Mouse (Mus musculus) left cerebral cortex, postnatal 36 days (tissue): ENCODE measurements around the gene Bco1. TPM values are rescaled to one million over a fixed set of nuclear protein-coding genes. Genes with fewer than 3 reads are reported as not detected.

Experiments used
- DNase-seq, 2 experiments: peaks; one replicate each; pipeline ENCODE4 v3.0.0; 2021 to 2022; ENCODE audit warnings: low spot score in 2 of 2, mixed read lengths in 1 of 2
- intact Hi-C: fragments of 180-260 bp; cut with DNase I; formaldehyde crosslinking; loops from one replicate; pipeline ENCODE4 v1.15.1; 2025
- total RNA-seq, 2 experiments: library from RNA; stranded (reverse); gene quantifications; 2 replicates each; pipeline ENCODE4 v1.2.3; 2021

Gene Bco1
- total RNA-seq, 2 experiments from 2014 or later, result not detected

DNA sequence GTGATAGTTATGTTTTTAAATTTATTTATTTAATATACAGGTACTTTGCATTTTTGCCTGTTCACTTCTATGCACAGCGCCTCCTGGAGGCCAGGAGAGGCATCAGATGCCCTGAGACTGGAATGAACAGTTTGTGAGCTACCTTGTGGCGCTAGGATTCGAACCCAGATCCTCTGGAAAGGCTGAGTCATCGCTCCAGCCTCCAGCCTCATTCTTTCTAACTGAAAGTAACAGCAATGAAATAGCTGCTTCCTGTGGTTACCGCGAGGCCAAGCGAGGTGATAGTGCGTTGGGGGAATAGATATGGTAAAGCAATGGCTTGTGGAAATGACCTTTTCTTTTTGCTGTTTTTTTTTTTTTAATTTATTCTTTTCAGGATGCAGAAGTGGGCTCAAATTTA, 31.4 kb downstream of the Bco1 start:
- DNase-seq, result no peak
- intact Hi-C loops, result no loop called here

DNA sequence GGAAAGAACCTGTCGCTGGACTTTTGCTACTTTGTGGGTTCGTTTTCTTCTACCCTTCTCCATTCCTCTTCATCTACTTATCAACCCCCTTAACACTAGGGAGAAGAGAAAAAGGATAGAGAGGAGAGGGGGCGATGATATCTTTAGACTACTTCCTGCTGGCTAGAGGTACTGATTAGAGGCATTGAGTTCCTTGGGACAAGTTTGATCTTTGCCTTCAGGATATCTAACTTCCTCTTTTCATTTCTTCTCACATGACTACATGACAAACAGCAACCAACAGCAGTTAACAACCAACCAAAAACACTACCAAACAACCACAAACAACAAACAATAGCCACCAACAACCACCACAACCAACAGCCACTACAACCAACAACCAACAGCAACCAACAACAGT, 38.0 kb downstream of the Bco1 start:
- intact Hi-C loops, result no loop called here
- no peak for DNase-seq

DNA sequence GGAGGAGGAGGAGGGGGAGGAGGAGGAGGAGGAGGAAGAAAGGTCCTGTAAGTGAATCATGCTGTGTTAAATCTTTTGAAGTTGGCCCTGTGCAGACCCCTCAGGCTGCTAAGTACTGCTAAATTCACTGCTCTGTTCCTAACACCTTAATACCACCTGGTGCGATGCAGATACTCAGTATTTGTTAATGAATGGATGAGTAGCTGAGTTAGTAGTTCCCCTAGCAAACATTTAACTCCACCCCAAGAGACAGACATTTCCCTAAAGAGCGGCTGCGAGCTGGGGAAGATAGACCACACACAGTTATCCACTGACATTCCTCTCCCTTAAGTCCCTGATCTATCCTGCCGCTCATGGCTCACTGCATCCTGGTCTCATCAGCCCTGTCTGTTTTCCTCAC, 40.7 kb downstream of the Bco1 start:
- intact Hi-C loops, result no loop called here
- no peak for DNase-seq

DNA sequence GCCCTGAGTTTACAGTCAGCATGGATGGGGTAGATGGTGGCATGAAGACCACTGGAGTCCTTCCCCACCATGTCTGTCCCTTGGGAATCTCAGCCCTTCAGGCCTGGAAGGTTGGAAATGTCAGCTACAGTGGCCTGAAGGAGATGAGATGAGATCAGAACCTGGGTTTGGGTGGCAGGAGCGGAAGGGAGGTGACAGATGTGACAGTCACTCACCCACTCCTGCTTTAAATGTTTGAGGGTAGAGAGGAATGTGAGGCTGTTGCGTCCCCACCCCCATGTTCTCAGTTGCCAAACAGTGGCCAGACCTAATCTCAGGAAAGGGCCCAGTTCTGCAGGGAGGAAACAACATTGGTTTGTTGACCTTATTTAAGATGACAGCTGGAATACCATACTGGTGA, 41.1 kb downstream of the Bco1 start:
- no peak for DNase-seq
- intact Hi-C loops, result no loop called here

DNA sequence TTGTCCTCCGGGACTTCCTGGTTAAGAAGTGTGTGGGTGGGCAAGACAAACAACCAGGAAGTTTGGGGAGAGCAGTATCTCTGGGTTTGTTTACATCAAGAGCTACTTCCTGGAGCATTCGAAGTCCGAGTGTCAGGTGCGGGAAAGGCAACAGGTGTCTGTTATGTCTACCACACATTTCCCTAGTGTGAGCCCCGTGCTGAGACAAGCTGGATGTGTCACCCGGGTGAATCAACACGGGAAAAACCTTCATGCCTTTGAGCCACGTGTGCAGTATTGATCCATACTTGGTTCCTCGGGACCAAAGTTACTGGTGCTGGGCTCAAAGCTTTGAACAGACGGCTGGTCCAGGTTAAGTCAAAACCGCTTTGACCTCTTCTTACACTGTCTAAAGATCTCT, 41.7 kb downstream of the Bco1 start:
- intact Hi-C loops, result no loop called here
- DNase-seq, result no peak

DNA sequence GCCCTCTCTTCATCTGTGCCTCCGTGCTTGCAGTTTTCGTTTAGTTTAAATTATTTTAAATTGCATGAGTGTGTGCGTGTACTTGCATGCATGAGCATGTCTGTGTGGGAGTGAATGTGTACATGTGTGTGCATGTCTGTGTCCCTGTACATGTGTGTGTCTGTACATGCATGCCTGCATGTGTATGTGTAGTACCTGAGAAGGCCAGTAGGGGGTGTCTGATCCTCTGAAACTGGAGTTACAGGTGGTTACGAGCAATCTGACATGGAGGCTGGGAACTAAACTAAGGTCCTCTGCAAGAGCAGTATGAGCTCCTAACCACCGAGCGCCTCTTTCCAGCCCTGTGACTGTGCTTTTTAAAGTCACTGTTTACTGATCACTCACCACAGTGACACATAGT, 52.9 kb downstream of the Bco1 start:
- no peak for DNase-seq
- intact Hi-C loops, result no loop called here

DNA sequence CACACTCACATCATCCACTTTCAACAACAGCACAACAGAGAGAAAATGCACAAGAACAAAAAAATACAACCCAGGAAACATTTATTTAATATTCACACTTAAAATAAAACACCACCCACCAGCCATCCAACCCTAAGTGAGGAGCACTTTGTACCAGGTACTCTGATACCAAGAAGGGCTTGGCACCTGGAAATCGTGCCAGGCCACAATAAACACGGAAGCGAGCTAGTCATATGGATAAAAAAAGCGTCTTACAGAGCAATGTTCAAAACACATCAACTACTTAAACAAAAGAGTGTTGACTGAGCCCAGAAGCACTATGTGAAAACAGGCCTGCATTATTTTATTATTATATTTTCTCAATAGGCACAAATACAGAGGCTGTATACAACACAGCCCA, 60.5 kb downstream of the Bco1 start:
- intact Hi-C loops, result loop anchor here (10.0 kb wide), 1 partner anchor 161 kb away; the partner anchor contains the start of gene Gcsh
- no peak for DNase-seq

DNA sequence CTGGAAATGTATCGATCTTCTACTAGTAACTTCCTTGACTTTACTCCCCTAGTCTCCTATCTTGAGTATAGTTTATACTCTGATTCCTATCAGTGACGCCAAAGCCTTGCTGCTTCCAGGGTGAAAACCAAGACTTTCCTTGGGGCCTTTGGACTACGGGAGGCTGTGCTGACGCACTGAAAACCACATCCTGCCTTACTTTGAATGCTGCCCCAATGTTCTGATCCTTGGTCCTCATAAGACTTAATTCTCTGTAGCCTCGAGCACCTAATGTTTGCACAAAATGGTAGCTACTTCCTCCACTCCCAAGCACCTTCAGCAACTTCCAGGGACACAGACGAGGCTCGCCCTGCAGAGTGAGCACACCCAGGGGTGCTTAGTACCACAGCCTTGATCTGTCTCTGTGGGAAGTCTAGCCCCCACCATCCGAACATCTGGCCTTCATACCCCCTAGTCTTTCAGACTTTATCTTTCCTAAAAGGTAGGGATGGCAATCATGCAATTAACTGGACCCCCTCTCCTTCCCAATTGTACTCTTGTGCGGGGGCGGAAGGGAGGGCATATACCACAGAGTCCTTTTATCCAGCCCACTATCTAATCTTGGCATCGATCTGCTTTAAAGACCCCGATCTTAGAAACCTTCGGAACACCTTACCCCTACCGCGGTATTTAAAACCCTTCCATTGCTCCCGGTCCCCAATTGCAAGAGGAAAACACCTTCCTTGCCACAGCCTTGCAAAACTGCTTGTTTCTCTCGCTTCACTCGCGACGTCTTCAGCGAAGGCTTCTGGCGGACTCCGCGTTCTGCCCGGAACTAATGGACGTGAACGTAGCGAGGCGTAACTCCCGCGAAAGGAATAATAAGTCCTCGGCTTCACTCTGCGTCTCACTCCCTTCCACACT, 61.5 kb downstream of the Bco1 start:
- no peak for DNase-seq
- intact Hi-C loops, result loop anchor here (10.0 kb wide), 1 partner anchor 162 kb away; the partner anchor contains the start of gene Gcsh

DNA sequence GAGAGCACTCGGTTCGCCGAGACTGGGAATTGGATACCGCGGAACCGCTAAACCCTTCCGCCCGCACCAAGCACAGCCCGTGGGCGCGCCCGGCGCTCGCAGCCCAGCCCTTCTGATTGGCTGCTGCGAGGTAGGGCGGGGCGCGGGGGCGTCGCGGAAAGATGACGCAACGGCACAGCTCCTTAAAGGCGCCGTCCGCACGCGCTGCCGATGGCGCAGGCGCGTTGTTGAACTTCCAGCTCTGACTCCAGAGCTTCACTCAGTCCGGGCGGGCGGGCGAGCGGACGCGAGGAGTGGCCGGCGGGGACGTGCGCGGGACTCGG, 62.1 kb downstream of the Bco1 start:
- intact Hi-C loops, result loop anchor here (10.0 kb wide), 1 partner anchor 163 kb away; the partner anchor contains the start of gene Gcsh
- peak; percentile 97 for DNase-seq

DNA sequence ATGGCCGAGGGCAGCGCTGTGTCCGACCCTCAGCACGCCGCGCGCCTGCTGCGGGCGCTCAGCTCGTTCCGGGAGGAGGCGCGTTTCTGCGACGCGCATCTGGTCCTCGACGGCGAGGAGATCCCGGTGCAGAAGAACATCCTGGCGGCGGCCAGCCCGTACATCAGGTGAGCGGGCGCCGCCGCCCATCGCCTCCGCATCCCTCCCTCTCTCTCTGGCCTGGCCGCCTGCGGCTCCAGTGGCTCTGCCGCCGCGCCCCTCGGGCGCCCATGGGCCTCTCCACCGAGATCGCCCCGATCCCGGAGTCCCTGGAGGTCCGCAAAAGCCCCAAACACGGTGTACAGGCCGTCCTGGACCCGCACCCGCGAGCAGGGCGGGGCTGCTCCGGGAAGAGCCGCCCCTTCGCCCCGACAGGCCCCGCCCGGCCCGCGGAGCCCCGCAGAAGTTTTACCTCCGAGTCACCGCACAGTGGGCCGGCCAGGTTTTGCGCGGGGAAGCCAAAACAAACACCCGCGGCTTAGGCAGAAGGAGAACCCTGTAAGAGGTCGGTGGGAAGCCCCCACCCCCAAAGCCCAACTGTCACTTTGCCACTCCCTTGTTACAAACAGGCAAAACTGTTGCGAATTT, 62.6 kb downstream of the Bco1 start, which contains the start of gene Gan:
TSS of gene Gan (plus strand) at position 1 of the 627 bp plus-strand sequence.
- intact Hi-C loops, result loop anchor here (10.0 kb wide), 1 partner anchor 163 kb away; the partner anchor contains the start of gene Gcsh
- peak in 1 of 2 experiments; percentile 31 for DNase-seq

DNA sequence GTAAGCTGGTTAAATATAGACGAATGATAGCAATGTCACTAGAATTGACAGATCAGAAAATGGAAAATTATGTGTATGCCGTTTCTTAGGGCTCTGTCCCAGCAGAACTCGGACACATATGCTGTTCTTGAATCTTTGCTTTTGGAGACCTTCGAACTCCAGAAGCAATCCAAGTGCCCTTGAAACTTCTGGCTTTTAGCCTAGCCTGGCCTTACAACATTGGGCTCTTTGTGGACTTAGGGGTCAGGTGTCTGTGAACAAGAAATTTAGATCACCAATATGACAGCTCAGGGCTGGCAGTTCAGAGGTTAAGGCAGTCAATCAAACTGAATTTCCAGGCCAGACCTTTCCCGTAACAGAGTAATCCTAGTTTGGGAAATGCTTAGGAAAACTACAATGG, 63.4 kb downstream of the Bco1 start:
- intact Hi-C loops, result loop anchor here (10.0 kb wide), 1 partner anchor 164 kb away; the partner anchor contains the start of gene Gcsh
- no peak for DNase-seq

DNA sequence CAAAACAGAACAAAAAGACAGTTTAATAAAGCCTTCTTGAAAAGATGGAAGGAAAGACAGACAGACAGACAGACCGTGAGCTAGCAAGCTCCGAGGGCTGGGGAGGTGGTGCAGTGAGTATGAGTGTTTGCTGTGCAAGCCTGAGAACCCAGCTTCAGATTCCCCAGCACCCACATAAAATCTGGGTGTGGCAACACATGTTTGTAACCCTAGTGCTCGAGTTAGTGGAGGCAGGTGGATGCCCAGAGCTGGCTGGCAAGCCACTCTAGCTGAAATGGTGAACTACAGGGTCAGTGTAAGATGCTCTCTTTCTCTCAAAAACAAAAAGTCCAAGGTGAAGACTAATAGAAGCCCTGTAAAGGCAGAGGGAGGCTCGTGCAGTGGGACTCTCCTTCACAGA, 69.3 kb downstream of the Bco1 start:
- DNase-seq, result no peak
- intact Hi-C loops, result no loop called here

DNA sequence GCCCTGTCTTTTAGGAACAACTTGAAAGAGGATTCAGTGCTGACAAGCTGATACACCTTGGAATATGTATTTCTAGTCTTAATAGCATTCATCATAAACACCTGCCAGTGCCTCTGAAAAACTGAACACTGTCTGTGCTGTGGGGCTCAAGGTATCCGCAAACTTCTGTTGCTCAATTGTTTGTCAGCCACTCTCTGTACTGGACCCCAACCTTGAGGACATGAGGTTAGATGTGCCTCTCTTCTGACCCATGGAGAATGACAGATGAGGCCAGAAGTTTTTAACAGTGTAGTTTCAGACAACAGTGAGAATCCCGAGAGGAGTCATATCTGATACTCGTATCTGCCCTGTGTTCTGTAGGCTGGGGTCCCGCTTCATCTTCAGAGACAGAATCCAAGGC, 69.9 kb downstream of the Bco1 start:
- intact Hi-C loops, result no loop called here

DNA sequence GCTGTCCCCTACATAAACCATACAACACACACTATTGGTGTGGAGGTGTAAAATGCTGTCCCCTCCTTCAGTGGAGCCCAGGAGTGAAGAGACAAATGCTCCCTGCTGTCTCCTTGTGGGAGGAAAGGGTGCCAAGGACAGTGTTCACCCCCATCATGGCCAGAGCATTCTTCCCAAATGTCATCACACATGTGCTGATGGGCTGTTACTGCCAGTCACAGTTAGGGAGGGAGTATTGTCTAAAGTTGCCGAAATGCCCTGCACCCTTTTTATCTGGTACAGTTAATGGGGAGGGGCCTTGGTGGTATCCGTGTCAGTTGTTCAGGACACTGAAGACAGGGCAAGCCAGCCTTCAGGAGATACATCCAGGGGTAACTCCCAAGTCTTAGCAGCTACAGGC, 70.9 kb downstream of the Bco1 start:
- intact Hi-C loops, result no loop called here
- no peak for DNase-seq

More for the DNA sequence above, 69.9 kb downstream of the Bco1 start:
- DNase-seq, result no peak

DNA sequence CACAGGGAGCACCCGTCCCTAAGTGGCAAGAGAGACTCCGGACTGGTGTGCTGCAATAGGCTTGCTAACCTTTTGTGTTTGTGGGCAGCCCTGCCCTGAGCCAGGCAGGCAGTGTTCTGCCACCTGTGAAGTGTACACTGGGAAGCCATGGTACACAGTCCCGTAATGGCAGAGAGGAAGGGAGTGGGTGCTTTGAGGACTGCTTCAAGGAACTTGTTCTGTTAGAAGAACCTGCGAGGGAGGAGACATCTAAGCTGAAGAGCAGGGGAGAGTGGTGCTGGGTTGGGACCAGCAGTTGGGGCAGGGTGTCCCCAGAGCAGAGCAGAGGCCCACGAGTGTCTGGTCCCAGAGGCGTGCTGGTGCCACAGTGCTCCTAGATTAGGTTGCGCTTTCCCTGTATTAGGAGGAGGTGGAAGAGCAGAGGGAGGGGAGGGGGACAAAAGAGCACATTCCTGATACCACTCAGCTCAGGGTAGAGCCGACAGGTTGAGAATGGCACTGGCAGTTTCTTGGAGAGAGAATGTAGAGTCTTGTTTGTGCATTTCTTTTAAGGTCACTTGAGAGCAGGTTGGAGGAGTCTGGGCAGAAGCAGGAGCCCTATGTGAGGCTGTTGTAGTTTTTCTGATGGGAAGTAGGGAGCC, 71.7 kb downstream of the Bco1 start:
- DNase-seq, result no peak
- intact Hi-C loops, result no loop called here

DNA sequence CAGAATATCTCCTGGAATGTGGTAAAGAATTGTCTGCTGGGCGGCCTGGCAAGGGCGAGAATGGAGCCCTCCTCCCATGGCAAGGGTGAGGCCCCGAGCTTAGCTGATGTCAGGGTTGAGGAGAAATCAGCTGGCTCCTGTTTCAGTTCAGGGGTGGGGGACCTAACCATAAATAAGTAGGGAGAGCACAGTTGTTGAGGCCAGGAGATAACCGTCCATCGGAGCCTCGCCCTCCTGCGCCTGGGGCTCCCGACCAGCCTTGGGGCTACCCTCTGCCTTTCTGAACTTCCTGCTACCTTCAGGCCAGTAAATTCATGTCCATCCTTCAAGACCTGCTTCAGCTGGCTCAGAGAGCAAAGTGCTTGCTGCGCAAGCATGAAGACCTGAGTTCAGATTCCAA, 72.7 kb downstream of the Bco1 start:
- no peak for DNase-seq
- intact Hi-C loops, result no loop called here

DNA sequence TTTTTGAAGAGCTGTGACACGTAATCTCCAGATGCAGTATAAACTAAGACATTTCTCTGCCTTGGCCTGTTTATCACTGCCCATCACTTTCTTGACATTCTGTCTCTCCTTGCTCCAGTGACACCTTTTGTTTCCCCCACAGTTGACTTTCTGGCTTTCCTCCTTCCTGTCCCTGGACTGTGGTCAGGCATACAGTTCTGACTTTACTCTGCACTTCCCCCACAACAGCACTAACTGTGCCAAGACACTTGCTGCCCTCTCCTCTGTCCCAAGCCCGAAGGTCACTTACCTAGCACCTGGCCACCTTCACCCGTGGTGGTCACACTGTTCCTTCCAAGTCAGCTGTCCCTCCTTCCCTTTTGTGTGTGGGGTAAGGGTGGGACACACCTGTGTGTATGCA, 76.2 kb downstream of the Bco1 start:
- intact Hi-C loops, result no loop called here
- no peak for DNase-seq

DNA sequence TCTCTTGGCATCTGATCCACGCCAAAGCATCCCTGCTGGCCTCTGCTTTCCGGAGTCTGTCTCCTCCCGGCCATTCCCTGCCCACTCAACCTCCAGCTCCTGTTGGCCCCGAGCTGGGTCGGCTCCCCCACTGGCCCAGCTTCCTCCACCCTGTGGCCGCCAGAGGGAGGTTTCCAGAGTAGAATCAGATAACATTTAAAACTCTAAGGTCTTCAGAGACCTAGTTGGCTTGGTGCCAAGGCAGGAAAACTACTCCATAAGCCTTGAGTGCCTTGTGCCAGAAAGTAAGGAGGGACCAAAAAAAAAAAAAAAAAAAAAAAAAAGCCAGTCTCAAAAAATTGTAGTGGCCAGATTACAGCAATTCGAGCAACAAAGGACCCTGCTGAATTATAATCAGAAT, 77.2 kb downstream of the Bco1 start:
- intact Hi-C loops, result no loop called here
- no peak for DNase-seq

DNA sequence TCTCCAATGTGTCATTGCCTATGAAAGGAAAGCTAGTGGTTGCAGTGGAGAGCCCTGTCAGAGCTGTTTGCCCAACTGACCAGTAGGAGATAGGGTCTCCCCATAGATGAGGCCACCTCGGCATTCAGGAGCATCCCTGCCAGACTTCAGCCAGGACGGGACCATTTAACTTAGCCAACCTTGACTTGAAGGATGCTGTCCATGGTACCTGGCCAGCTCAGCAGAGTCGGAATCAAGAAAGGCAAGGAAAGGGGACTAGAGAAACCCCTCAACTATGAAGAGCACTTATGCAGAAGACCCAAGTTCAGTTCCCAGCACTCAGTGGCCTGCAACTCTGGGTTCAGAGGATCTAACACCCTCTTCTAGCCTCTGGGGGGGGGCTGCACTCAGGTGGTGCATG, 78.0 kb downstream of the Bco1 start:
- intact Hi-C loops, result no loop called here
- DNase-seq, result no peak

DNA sequence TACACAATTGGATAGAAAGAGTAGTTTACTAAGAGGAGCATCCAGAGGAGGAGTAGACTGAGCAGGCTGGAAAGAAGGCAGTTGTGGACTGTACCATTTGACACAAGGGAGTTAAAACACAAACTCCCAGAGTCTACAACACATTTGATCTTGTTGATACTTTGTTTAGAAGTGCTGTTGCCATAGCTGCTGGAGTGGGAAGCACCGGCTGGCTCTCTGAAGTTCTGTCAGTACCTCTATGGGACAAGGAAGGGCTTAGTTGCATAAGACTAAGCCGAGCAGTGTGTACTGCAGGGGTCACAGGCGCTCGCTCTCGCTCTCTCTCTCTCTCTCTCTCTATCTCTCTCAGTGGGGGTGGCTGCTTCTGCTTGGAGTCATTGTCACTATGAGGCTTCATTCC, 78.9 kb downstream of the Bco1 start:
- intact Hi-C loops, result no loop called here
- no peak for DNase-seq

DNA sequence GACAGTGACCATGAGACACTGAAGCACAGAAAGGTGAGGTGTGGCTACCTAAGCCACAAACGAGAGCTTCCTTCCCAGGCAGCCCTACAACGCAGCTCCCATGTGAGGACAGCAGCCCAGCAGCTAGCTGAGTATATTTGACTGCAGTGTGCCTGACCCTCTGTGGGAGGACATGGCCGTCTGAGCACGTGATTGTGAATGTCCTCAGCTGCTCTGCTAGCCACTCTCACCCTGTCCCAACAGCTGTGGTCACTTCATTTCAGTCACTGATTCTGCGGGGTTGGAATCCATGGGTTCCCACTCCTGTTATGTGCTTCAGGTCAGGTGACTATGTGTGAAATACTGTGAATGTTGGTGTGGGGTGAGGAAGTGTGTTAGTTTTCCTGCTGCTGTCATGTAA, 80.7 kb downstream of the Bco1 start:
- no peak for DNase-seq
- intact Hi-C loops, result no loop called here
